Mouse (Mus musculus) CD8-positive naive resting alpha-beta T cell, adult 2 months (primary cell): ENCODE results near the gene Nkx2-2.

ENCODE experiments used
- DNase-seq, 2 experiments: peaks; one replicate each; pipeline ENCODE4 v3.0.0; 2022; ENCODE audit warnings: low read depth in 2 of 2, low spot score in 2 of 2

Nkx2-2 gene

DNA sequence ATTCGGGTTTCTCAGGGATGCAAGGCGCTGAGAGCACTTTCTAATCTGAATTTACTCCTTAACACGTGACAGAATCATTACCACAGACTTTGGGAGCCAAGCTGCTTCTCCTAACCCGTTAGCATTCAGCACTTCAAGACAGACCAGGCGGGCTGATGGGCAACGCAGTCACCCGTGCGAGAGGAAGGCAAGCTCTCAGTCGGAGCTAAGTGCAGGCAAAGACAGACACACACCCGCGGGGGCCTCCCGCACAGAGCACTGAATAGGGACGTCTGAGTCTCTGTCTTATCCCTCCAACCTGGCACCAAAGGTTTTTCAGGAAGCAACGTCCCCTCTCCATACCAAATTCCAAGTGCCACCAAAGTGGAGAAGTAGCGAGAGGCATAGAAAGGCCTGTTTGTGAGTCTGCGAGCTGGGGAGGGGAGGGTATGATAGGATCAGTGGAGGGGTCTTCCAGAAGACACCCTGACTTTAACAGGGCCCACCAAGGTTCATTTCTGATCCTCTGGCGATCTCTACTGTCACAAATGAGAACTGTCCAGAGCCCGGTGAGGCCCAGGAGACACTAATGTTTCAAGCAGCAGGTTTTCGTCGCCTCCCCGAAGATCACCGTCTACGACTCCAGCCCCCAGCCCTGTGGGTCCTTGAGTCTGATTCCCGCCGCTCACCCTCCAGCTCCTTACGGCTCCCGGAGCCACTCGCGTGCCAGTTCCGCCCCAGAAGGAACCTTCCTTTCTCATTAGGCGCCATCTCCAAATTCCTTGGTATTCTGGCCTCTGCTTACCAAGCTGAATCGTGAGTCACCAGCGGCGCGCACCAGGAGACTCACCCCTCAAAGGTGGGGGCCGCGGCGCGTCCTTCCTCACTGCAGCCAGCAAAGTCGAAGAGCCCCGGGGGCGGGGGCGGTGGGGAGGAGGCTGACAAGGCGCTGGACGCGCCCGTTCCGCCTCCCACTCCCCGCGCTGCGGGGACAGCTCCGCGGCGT lies at the start of gene Nkx2-2:
Gene Nkx2-2 (minus strand): TSS at position 973 of the 985 bp plus-strand sequence.
- no peak for DNase-seq

GRCm38 (mm10) chr2:147235707-147236290 lies 41.8 kb upstream of the Nkx2-2 start:
- no peak for DNase-seq

- DNase-seq, result no peak
These were observed 37.1 kb upstream of the Nkx2-2 start for GRCm38 (mm10) chr2:147231175-147231574.

- DNase-seq, result no peak
These were observed 11.1 kb upstream of the Nkx2-2 start for GRCm38 (mm10) chr2:147205076-147205615.

DNA sequence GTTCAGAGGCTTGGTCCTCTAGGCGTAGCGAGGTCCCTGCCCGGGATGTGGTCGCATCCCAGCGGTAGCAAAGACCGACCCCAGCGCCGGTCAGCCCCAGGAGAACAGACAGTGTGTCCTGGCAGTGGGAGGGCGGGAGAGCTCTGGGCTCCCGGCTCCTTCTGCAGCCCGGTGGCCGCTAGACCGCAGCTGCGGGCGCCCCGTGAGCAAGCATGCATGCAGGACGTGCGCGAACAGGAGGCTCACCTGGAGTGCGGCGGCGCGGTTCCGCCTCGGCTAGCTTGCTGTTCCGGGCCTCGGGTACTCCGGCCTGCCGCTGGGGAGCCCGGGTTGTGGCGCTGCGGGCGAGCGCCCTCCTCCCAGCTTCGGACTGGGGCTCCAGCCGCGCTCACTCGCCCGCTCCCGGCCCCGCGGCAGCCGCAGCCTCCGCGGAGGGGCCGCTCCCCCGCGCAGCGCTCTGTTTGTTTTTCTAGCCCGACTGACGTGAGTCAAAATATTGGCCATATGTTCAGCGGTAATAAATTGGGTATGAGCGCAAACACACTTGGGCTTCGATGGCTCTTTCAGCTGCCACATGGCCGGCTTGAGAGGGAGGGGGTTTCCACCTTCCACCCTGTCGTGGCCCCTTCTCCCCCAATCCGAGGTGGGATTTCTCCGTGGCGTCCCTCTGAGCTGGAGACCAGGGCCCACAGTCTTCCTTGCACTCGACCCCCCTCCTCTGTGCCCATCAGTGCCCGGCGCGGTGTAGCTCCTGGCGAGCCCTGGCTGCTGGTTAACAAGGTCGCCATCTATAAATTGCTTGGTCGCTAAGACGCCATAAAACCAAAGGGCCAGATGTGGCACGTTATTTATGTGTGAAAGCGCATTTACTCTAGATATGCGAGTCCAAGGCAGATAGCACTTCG lies 920 bp upstream of the Nkx2-2 start:
- no peak for DNase-seq

- no peak for DNase-seq
These were observed 1.3 kb downstream of the Nkx2-2 start for GRCm38 (mm10) chr2:147192731-147193130.

DNA sequence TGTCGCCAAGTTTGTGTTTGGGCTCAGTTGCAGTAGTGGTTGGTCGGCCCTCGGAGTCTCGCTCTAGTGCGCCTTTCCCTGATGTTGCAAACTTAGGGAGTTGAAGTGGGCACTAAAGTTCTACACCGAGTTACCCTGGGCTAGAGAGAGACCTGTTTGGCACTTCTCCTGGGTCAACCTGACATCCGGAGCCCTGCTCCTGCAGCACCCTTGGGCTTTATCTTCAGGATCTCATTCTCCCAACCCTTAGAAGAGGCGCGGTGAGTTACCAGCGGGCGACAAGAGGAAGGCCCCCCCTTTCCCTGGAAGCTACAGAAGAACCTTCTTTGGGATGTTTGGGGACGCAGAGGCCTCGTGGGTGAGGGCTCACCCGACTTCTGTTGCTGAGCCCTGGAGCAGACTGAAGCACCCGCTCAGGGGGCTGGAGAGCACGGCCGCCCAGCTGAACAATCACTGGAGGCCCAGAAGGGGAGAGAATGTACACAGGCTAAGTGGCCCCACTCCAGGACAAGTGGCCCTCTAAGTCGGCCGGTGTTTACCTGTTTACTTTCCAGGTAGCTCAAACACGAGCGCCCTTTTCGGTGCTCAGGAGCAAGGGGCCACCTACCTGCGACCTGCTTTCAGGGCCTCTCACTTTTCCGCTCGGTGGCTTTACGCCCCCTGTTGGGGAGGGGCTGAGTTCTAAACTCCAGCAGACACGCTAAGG lies 3.6 kb downstream of the Nkx2-2 start:
- DNase-seq, result no peak

DNA sequence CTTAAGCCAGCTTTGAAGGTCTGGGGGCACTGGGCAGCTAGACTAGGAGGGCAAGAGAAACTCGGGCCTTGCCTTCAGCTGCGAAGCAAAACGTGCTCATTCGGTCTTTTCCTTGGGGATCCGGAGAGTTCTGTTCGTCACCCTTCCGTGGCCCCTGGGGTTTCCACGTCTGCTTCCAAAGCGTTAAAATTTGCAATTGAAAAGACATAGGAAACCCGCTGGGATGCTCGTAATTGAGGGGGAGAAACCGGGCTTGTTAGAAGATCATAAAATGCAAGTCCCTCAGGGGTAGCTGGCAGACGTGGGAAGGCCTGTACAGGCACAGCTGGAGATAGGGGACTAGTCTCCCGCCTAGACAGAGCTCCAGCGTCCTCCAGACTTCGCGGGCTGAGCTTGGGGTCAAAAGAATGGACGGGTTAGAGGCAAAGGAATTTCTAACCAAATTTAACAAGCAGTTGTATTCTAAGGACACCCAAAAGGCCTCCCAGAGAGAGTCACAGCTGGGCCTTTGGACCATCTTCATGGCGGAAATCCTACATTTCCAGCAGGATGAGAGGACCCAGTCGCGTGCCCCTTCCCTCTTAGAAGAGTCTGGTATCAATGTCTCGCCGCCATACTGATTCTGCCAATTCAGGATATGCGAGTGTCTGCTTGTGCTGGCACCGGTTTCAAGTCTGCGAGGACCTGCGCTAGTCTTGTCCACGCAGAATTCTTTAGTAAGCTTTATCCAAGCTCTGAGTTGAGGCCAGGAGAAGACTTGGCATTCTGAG lies 4.3 kb downstream of the Nkx2-2 start:
- no peak for DNase-seq

DNA sequence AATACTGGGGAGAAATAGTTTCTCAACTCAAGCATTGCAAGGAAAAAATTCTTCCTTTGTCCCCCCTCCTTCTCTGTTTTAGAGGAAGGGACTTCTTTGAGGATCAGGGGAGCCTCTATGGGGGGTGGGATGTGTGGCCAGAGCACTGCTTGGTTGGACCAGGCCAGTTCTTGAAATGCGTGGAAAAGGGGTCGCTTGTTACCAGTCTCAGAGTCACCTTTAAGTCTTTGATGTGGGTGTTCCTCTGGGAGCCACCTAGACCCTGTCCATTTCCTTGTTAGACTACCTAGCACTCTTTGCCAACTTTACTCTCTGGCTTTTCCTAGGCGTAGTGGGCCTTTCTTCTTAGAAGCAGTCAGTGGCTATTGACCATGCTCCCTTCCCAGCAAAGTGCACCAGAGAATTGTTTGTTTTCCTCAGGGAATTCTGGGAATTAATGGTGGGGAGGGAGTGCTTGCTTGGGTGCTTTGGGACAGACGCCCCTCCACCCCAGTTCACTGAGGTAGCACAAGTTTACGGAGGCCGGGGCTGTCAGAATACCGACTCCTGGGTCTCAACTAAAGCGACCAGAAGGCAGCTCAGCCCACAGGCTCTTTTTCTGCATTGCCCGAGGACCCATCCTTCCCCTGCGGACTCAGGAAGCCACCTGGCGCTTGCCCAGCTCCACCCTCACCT lies 5.0 kb downstream of the Nkx2-2 start:
- no peak for DNase-seq

- no peak for DNase-seq
These were observed 5.9 kb downstream of the Nkx2-2 start for GRCm38 (mm10) chr2:147188074-147188700.

DNA sequence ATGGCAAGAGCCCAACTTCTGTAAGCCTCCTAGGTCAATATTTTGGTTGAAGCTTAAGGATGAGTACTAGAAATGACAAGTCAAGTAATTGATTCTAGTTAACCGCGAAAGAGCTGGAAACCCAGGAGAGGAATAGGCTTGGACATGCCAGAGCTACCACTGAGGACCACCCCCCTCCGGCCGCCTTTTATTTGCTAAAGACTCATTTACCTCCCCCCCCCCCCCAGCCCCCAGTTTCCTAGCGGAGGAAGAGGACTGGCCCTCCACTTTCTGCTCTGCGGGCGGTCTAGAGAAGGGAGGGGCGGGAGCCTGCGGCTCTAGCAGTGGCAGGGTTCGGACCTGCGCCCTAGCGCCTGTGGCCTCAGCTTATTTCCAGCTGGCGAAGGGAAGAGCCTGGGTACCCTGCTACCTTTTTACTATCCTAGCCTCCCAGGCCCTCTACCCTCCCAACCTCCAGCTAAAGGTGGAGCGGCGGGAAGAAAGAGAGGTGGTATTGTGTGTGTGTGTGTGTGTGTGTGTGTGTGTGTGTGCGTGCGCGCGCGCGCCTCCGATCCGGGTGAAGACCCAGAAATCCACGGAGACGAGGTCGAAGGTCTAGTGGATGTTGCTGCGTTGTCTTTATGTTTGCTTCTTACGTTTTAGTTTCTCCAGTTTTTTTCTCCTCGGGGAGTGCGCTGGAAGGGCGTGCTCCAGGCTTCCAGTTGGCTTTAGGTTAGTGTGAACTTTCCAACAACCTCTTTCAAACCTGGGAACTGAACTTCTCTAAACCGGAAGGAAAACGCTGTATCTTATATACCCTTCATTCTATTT lies 6.8 kb downstream of the Nkx2-2 start:
- DNase-seq, result no peak

DNA sequence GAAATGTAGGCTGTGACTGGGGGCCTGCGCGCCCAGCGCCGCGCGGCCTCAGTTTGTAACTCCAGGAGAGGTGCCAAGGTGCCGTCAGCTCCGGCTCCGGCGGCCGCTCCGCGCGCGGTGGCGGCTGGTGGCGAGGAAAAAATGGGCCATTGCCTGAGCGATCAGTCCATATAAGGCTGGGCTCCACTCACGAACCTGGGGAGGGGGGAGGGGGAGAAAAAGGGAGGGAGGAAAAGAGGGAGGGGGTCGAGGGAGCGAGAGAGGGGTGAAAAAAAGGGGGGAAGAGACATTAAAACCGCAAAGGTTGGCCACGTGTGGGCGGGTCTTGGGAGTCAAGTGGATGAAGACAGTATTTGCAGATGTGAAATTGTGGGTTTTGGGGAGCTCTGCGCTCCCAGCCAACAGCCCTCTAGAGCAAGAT lies 7.8 kb downstream of the Nkx2-2 start:
- no peak for DNase-seq

- no peak for DNase-seq
These were observed 8.5 kb downstream of the Nkx2-2 start for GRCm38 (mm10) chr2:147185561-147185960.

- DNase-seq, result no peak
These were observed 9.7 kb downstream of the Nkx2-2 start for GRCm38 (mm10) chr2:147184071-147184990.

DNA sequence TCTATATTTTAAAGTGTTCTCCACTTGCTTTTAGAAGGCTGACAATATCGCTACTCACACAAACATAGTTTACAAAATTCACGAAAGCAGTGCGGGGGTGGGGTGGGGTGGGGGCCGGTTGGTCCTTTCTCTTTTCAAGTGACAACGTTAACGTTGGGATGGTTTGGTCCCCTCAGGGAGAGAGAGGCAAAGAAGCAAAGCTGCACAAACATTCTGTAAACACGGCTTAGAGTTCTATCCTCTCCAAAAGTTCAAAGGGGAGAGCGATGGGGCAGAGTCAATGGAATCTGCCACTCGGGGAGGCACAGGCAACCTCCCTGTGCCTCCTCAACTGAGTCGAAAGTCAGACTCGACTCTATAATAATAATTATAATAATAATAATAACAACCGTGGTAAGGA lies 10.5 kb downstream of the Nkx2-2 start:
- DNase-seq, result no peak

GRCm38 (mm10) chr2:147182709-147183260 lies 11.3 kb downstream of the Nkx2-2 start:
- DNase-seq, result no peak
